Mouse (Mus musculus): Measurements from ENCODE around the gene Tnip1. TPM values are rescaled to one million over a fixed set of nuclear protein-coding genes. Genes with fewer than 3 reads are reported as not detected.
A peak's percentile ranks its signal among the peaks of the same experiment; 100 is the strongest.
"Not testable (repeated sequence)": the region's sequence is repeated elsewhere in the genome, so short reads cannot be mapped to it uniquely, and the experiment has no call there.

Tnip1 gene
- polyA plus RNA-seq, 1 experiment from 2014 or later = 16.4 TPM

DNA sequence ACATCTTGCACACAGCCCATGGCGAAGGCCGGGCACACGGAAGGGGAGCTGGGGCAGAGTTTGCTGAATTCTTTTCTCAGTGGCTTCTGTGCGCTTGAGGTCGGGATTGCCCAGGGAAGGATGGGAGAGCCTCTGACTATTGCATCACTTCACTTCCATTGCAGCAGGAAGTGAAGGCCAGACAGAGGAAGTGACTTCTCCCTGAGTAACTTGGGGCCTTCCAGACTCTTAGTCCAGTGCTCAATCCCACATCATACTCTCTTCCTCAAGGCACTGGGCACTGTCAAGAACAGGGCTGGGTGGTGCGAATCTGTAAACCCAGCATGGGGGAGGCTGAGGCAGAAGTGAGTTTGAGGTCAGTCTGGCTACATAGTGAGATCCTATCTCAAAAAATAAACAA is 2.5 kb upstream of the Tnip1 start:
- 81% methylated on average over 6 of the region's 6 CpGs for WGBS

DNA sequence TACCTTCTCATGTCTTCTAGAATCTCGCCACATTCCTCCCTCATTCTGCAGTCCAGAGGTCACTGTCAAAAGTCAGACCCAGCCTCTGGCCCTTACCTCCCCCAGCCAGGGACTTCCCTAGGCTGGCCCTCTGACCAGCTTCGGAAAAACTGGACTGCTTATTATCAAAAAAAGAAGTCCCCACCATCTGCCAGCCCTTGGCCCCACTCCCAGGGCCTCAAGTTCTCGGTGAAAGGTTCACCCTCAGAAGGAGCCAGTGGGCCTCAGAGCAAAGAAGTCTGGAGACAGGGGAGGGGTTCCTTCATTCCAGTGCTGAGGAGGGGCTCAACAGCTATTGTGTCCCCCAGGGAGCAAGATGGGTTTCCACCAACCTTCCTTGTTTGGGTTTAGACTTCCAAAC is 796 bp downstream of the Tnip1 start:
- Histone ChIP-seq H3K4me3 (no peak overlapping the region), H3K36me3 (replicated peaks) (no peaks in the 10 kb centered on the region), H3K27me3 (replicated peaks) (no peaks in the 10 kb centered on the region), H3K4me1 (no peaks in the 10 kb centered on the region), H3K9me3 (no peaks in the 10 kb centered on the region), H3K27ac (no peak overlapping the region), H3K9ac (no peak overlapping the region), H3K4me2 (no peak overlapping the region)
- no peak for ATAC-seq (replicated peaks)
- 70% methylated on average over 3 of the region's 3 CpGs for WGBS

More for the DNA sequence above, 2.5 kb upstream of the Tnip1 start:
- Histone ChIP-seq H3K27me3 (replicated peaks) (no peaks in the 10 kb centered on the region), H3K9me3 (no peaks in the 10 kb centered on the region), H3K4me2 (no peak overlapping the region), H3K4me3 (no peak overlapping the region), H3K9ac (no peak overlapping the region), H3K36me3 (replicated peaks) (no peaks in the 10 kb centered on the region), H3K4me1 (no peaks in the 10 kb centered on the region), H3K27ac (no peak overlapping the region)
- no peak for ATAC-seq (replicated peaks)

DNA sequence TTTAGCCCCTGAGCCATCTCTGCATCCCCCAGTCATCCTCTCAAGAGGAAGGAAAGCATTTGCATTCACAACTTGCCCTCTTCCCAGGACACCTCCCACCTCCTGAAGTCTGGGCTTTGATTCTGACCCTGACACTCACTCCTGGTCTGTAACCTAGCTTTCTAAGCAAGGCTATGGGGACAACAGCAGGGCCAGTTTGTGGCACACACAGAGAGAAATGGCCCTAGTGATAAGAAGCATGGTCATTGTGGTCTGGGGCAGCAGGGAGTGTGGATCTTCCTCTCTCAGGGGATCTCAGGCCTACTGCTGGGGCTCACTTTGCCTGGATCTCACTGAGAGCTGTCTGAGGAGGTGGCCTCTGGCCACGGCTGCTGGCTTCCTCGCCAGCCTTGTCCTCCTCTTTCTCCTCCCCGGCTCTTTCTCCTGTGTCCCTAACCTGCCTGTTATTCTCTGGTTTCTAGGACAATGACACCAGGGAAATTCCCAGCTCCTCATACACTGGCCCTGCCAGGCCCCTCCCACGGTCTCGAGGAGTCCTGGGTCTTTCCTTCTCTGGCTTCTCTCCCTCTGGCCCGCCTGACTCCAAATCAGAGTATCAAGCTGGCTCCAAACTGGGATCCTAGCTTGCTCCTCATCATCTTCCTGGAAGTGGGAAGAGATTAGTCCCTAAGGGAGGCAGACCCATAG is 1.4 kb downstream of the Tnip1 start:
- Histone ChIP-seq H3K27ac (no peak overlapping the region), H3K4me2 (no peak overlapping the region), H3K4me1 (no peaks in the 10 kb centered on the region), H3K27me3 (replicated peaks) (no peaks in the 10 kb centered on the region), H3K9me3 (no peaks in the 10 kb centered on the region), H3K4me3 (no peak overlapping the region), H3K36me3 (replicated peaks) (no peaks in the 10 kb centered on the region), H3K9ac (no peak overlapping the region)
- no peak for ATAC-seq (replicated peaks)
- whole genome bisulfite sequencing = 73% methylated on average over 6 of the region's 6 CpGs

GRCm38 (mm10) chr11:54960251-54960650 is 2.5 kb downstream of the Tnip1 start:
- H3K9ac ChIP-seq = no peak overlapping the region
- 90% methylated on average over 6 of the region's 6 CpGs for WGBS
- no peak overlapping the region for H3K27ac ChIP-seq
- ATAC-seq (replicated peaks) = no peak
- no peak overlapping the region for H3K4me3 ChIP-seq
- H3K4me2 ChIP-seq = no peak overlapping the region
- no peaks in the 10 kb centered on the region for H3K4me1 ChIP-seq
- H3K27me3 ChIP-seq (replicated peaks) = no peaks in the 10 kb centered on the region
- H3K9me3 ChIP-seq = no peaks in the 10 kb centered on the region
- no peaks in the 10 kb centered on the region for H3K36me3 ChIP-seq (replicated peaks)

DNA sequence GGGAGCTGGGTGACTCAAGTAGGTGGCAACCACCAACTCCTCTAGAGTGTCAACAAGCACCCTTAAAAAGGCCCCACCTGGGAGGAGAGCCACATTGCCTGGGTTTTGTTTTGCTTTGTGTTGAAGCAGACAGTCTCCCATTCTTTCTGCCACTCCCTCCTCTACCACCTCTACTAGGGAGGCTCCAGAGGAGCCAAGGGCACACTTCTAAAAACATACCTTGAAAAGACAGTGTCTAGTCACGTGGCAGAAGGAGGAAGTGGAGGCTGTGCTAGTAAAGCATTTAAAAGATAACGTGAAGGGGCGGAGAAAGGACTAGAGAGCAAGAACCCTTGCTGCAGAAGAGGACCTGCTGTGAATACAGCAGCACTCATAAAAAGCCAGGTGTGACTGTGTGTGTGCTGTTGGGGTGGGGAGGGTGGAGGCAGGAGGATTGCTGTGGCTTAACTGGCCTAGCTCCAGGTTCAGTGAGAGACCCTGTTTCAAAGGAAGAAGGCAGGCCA is 4.1 kb downstream of the Tnip1 start:
- Histone ChIP-seq H3K36me3 (replicated peaks) (no peaks in the 10 kb centered on the region), H3K27ac (no peak overlapping the region), H3K9me3 (no peaks in the 10 kb centered on the region), H3K4me3 (no peak overlapping the region), H3K4me2 (no peak overlapping the region), H3K4me1 (peaks cover 14% of the 10 kb centered on the region), H3K9ac (no peak overlapping the region), H3K27me3 (replicated peaks) (no peaks in the 10 kb centered on the region)
- ATAC-seq (replicated peaks) = no peak
- WGBS = 64% methylated on average over 3 of the region's 3 CpGs

GRCm38 (mm10) chr11:54957708-54958107 is 5.0 kb downstream of the Tnip1 start:
- H3K9ac ChIP-seq; H3K9me3 ChIP-seq; ATAC-seq (replicated peaks); H3K27ac ChIP-seq; H3K4me2 ChIP-seq; H3K36me3 ChIP-seq (replicated peaks); H3K27me3 ChIP-seq (replicated peaks); H3K4me3 ChIP-seq: not testable (repeated sequence)
- 90% methylated on average over 3 of the region's 3 CpGs for WGBS
- peaks cover 14% of the 10 kb centered on the region for H3K4me1 ChIP-seq

- peaks cover 14% of the 10 kb centered on the region for H3K4me1 ChIP-seq
- ATAC-seq (replicated peaks) = no peak
- WGBS = 70% methylated on average over 7 of the region's 7 CpGs
Measured at GRCm38 (mm10) chr11:54956912-54957311, 5.8 kb downstream of the Tnip1 start.

GRCm38 (mm10) chr11:54955735-54956480 is 6.8 kb downstream of the Tnip1 start:
- peak overlapping the region; percentile 86 for H3K9ac ChIP-seq
- no peaks in the 10 kb centered on the region for H3K9me3 ChIP-seq
- H3K4me3 ChIP-seq = peak overlapping the region; percentile 94
- ATAC-seq (replicated peaks) = peak; percentile 100
- peaks cover 14% of the 10 kb centered on the region for H3K4me1 ChIP-seq
- H3K27ac ChIP-seq = peak overlapping the region; percentile 91
- no peaks in the 10 kb centered on the region for H3K36me3 ChIP-seq (replicated peaks)
- H3K27me3 ChIP-seq (replicated peaks) = no peaks in the 10 kb centered on the region
- H3K4me2 ChIP-seq = peak overlapping the region; percentile 64
- WGBS = under 1% methylated on average over 59 of the region's 59 CpGs

More at GRCm38 (mm10) chr11:54956912-54957311, 5.8 kb downstream of the Tnip1 start:
- no peaks in the 10 kb centered on the region for H3K9me3 ChIP-seq
- H3K9ac ChIP-seq = no peak overlapping the region
- no peak overlapping the region for H3K4me2 ChIP-seq
- H3K27ac ChIP-seq = no peak overlapping the region
- H3K4me3 ChIP-seq = no peak overlapping the region
- no peaks in the 10 kb centered on the region for H3K36me3 ChIP-seq (replicated peaks)
- H3K27me3 ChIP-seq (replicated peaks) = no peaks in the 10 kb centered on the region

DNA sequence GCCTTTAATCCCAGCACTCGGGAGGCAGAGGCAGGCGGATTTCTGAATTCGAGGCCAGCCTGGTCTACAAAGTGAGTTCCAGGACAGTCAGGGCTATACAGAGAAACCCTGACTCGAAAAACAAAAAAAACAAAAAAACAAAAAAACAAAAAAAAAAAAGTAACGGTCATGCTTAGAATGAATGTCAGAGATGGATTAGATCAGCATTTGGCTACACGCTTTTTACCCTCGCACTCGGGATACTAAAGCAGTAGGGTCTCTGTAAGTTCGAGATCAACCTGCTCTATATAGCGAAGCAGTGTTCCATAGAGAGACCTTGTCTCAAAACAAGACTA is 7.3 kb downstream of the Tnip1 start:
- H3K4me2 ChIP-seq = peak overlapping the region; percentile 64
- not testable (repeated sequence) for ATAC-seq (replicated peaks); H3K9me3 ChIP-seq; H3K36me3 ChIP-seq (replicated peaks); H3K27me3 ChIP-seq (replicated peaks)
- peak overlapping the region; percentile 86; the same call in 1 of the 2 replicates for H3K9ac ChIP-seq
- whole genome bisulfite sequencing = 40% methylated on average over 10 of the region's 10 CpGs
- H3K4me3 ChIP-seq = peak overlapping the region; percentile 94
- peaks cover 14% of the 10 kb centered on the region for H3K4me1 ChIP-seq
- peak overlapping the region; percentile 91 for H3K27ac ChIP-seq

DNA sequence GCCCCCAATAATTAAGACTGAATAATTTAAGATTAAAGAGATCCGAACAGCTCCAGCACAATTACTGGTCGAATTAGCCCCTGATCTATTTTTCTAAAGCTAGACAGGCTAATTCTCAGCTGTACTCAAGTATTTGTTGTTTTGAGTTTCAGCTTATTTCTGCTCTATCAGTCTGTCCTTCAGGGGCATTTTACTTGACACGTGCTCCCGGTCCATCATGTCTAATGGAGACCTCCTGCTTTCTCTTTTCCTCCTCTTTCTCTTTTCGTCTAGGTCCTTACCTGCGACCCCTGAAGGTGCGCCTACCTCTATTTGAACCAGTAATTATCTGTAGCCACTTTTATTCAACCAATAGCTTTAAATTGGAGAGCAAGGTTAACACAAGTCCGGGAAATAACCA is 8.0 kb downstream of the Tnip1 start:
- no peaks in the 10 kb centered on the region for H3K9me3 ChIP-seq
- no peak for ATAC-seq (replicated peaks)
- H3K4me2 ChIP-seq = no peak overlapping the region
- 87% methylated on average over 8 of the region's 8 CpGs for WGBS
- peaks cover 14% of the 10 kb centered on the region for H3K4me1 ChIP-seq
- H3K27me3 ChIP-seq (replicated peaks) = no peaks in the 10 kb centered on the region
- no peak overlapping the region for H3K9ac ChIP-seq
- no peaks in the 10 kb centered on the region for H3K36me3 ChIP-seq (replicated peaks)
- no peak overlapping the region for H3K27ac ChIP-seq
- no peak overlapping the region for H3K4me3 ChIP-seq

GRCm38 (mm10) chr11:54953993-54954446 is 8.7 kb downstream of the Tnip1 start:
- Histone ChIP-seq H3K4me1 (peaks cover 14% of the 10 kb centered on the region), H3K36me3 (replicated peaks) (no peaks in the 10 kb centered on the region), H3K27me3 (replicated peaks) (no peaks in the 10 kb centered on the region), H3K4me2 (peak overlapping the region; percentile 10), H3K4me3 (no peak overlapping the region), H3K9me3 (no peaks in the 10 kb centered on the region), H3K27ac (no peak overlapping the region), H3K9ac (no peak overlapping the region)
- ATAC-seq (replicated peaks) = no peak
- 26% methylated on average over 9 of the region's 9 CpGs for WGBS

- Histone ChIP-seq H3K4me1 (peaks cover 14% of the 10 kb centered on the region), H3K4me2 (no peak overlapping the region), H3K4me3 (no peak overlapping the region), H3K9me3 (no peaks in the 10 kb centered on the region), H3K27ac (no peak overlapping the region), H3K27me3 (replicated peaks) (no peaks in the 10 kb centered on the region), H3K36me3 (replicated peaks) (no peaks in the 10 kb centered on the region), H3K9ac (no peak overlapping the region)
- 78% methylated on average over 6 of the region's 6 CpGs for WGBS
- no peak for ATAC-seq (replicated peaks)
Measured at GRCm38 (mm10) chr11:54952651-54953050, 10.1 kb downstream of the Tnip1 start.
